Mouse (Mus musculus) neutrophil, adult 5-6 weeks (primary cell): ENCODE measurements around the gene Prap1. TPM values are rescaled to one million over a fixed set of nuclear protein-coding genes. Genes with fewer than 3 reads are reported as not detected.
"Not testable (repeated sequence)": the region's sequence is repeated elsewhere in the genome, so short reads cannot be mapped to it uniquely, and the experiment has no call there.

ENCODE experiments used
- ATAC-seq: fragments of 151-379, 151-347 bp; 2 replicates; pipeline ENCODE4 v1.8.0; 2017; ENCODE audit warnings: mild to moderate bottlenecking, moderate TSS enrichment; ENCODE audit not compliant: insufficient number of reproducible peaks, poor library complexity, low FRiP score, severe bottlenecking; ENCODE audit errors: extremely low read depth
- total RNA-seq: library from RNA; stranded (forward); fragments of 200-1000 nt; gene quantifications from 2 replicates; pipeline ENCODE4 v1.2.3, GENCODE M21; 2017

The Prap1 gene
- total RNA-seq, 1 experiment from 2014 or later = not detected

- peak; percentile 95 for ATAC-seq
These were observed 32.3 kb downstream of the Prap1 start for GRCm38 (mm10) chr7:140125278-140126021.

- no peak for ATAC-seq
These were observed 32.8 kb downstream of the Prap1 start for GRCm38 (mm10) chr7:140126022-140126350.

GRCm38 (mm10) chr7:140126934-140127333 is 33.7 kb downstream of the Prap1 start:
- ATAC-seq = no peak

- ATAC-seq = no peak
These were observed 34.7 kb downstream of the Prap1 start for GRCm38 (mm10) chr7:140127911-140128310.

GRCm38 (mm10) chr7:140132184-140132583 is 39.0 kb downstream of the Prap1 start:
- ATAC-seq = not testable (repeated sequence)

GRCm38 (mm10) chr7:140134033-140134432 is 40.8 kb downstream of the Prap1 start:
- not testable (repeated sequence) for ATAC-seq

GRCm38 (mm10) chr7:140135106-140135770 is 42.0 kb downstream of the Prap1 start:
- no peak for ATAC-seq

- ATAC-seq = peak; percentile 69
These were observed 44.2 kb downstream of the Prap1 start, which contains the start of gene Mtg1 for GRCm38 (mm10) chr7:140137135-140138020. Gene Mtg1, plus strand, starts transcription at chr7:140137564.

- no peak for ATAC-seq
These were observed 44.8 kb downstream of the Prap1 start for GRCm38 (mm10) chr7:140138021-140138310.

GRCm38 (mm10) chr7:140141350-140141749 is 48.2 kb downstream of the Prap1 start:
- peak; percentile 73 for ATAC-seq

- no peak for ATAC-seq
These were observed 51.4 kb downstream of the Prap1 start for GRCm38 (mm10) chr7:140144550-140144949.

Other genes with a start within 250 kb of the Prap1 start
- not detected in 2 replicates for gene Kndc1, start 198.7 kb upstream of the Prap1 start, total RNA-seq
- gene Utf1, start 149.6 kb upstream of the Prap1 start, total RNA-seq = not detected in 2 replicates
- gene 6430531B16Rik, start 114.6 kb upstream of the Prap1 start, total RNA-seq = 2.2 TPM in 2 replicates
- 217 and 224 TPM in 2 replicates for gene Adam8, start 100.8 kb upstream of the Prap1 start, total RNA-seq
- gene Zfp511, start 57.0 kb upstream of the Prap1 start, total RNA-seq = 22.7 and 27.9 TPM in 2 replicates
- gene Tubgcp2, start 56.7 kb upstream of the Prap1 start, total RNA-seq = 15.6 and 16.8 TPM in 2 replicates
- not detected in 2 replicates for gene Msx3, start 44.3 kb upstream of the Prap1 start, total RNA-seq
- gene Caly, start 10.8 kb upstream of the Prap1 start, total RNA-seq = not detected in 2 replicates
- gene Fuom, start 9.0 kb downstream of the Prap1 start, total RNA-seq = 1.9 TPM in 1 of 2 replicates, not detected in the other
- 2.2 and 4.9 TPM in 2 replicates for gene Paox, start 22.4 kb downstream of the Prap1 start, total RNA-seq
- 20.0 and 45.2 TPM in 2 replicates for gene Echs1, start 23.1 kb downstream of the Prap1 start, total RNA-seq
- gene Mtg1, start 44.2 kb downstream of the Prap1 start, total RNA-seq = 5.0 and 13.8 TPM in 2 replicates
- not detected in 2 replicates for gene Sprn, start 61.5 kb downstream of the Prap1 start, total RNA-seq
- gene Olfr522, start 71.4 kb downstream of the Prap1 start, total RNA-seq = not detected in 2 replicates
- 0.23 TPM in 1 of 2 replicates, not detected in the other for gene Olfr523, start 79.8 kb downstream of the Prap1 start, total RNA-seq
- not detected in 2 replicates for gene Olfr524, start 112.6 kb downstream of the Prap1 start, total RNA-seq
- gene Cd163l1, start 124.9 kb downstream of the Prap1 start, total RNA-seq = 0.47 and 1.6 TPM in 2 replicates
- 4.4 and 4.7 TPM in 2 replicates for gene 5830411N06Rik, start 153.9 kb downstream of the Prap1 start, total RNA-seq
- gene Olfr525, start 227.5 kb downstream of the Prap1 start, total RNA-seq = not detected in 2 replicates
- 0.37 TPM in 1 of 2 replicates, not detected in the other for gene Olfr527, start 240.6 kb downstream of the Prap1 start, total RNA-seq